Mouse (Mus musculus): ENCODE data around the gene Eps8l1. TPM values are rescaled to one million over a fixed set of nuclear protein-coding genes. Genes with fewer than 3 reads are reported as not detected.

Gene Eps8l1
- polyA plus RNA-seq, 1 experiment = not detected

GRCm38 (mm10) chr7:4440549-4440948 is 19.9 kb upstream of the Eps8l1 start:
- H3K9me3 ChIP-seq (ENCODE audit: control insufficient read depth, low read length) = no peaks in the 10 kb centered on the region
- H3K4me3 ChIP-seq (replicated peaks) = no peak overlapping the region
- TF ChIP-seq GATA1 (IDR thresholded peaks at IDR 0.05; ENCODE audit: low read length) = no peak
- no peak for TF ChIP-seq TAL1 (IDR thresholded peaks at IDR 0.05; ENCODE audit: low read length)
- H3K36me3 ChIP-seq (ENCODE audit: control insufficient read depth) = peaks cover 40% of the 10 kb centered on the region
- H3K4me1 ChIP-seq (ENCODE audit: control insufficient read depth) = peaks cover 11% of the 10 kb centered on the region
- no peaks in the 10 kb centered on the region for H3K27me3 ChIP-seq (ENCODE audit: control insufficient read depth)

- no peaks in the 10 kb centered on the region for H3K9me3 ChIP-seq (ENCODE audit: control insufficient read depth, low read length)
Observed at GRCm38 (mm10) chr7:4445216-4445791, 15.2 kb upstream of the Eps8l1 start, which contains the start of gene Rdh13. Rdh13 (minus strand) TSS chr7:4445649.

GRCm38 (mm10) chr7:4447138-4447537 is 13.3 kb upstream of the Eps8l1 start:
- TF ChIP-seq TAL1 (IDR thresholded peaks at IDR 0.05; ENCODE audit: low read length) (no peak), GATA1 (IDR thresholded peaks at IDR 0.05; ENCODE audit: low read length) (no peak)
- H3K9me3 ChIP-seq (ENCODE audit: control insufficient read depth, low read length) = no peaks in the 10 kb centered on the region
- peaks cover 17% of the 10 kb centered on the region for H3K4me1 ChIP-seq (ENCODE audit: control insufficient read depth)
- no peaks in the 10 kb centered on the region for H3K27me3 ChIP-seq (ENCODE audit: control insufficient read depth)
- H3K4me3 ChIP-seq (replicated peaks) = no peak overlapping the region
- H3K36me3 ChIP-seq (ENCODE audit: control insufficient read depth) = peaks cover 17% of the 10 kb centered on the region

More at GRCm38 (mm10) chr7:4445216-4445791, 15.2 kb upstream of the Eps8l1 start, which contains the start of gene Rdh13:
- Histone ChIP-seq H3K4me1 (ENCODE audit: control insufficient read depth) (peaks cover 17% of the 10 kb centered on the region), H3K27me3 (ENCODE audit: control insufficient read depth) (no peaks in the 10 kb centered on the region), H3K4me3 (replicated peaks) (peak within 1 kb of the TSS; percentile 72), H3K36me3 (ENCODE audit: control insufficient read depth) (peaks cover 28% of the 10 kb centered on the region)
- TF ChIP-seq TAL1 (IDR thresholded peaks at IDR 0.05; ENCODE audit: low read length) = no peak
- TF ChIP-seq GATA1 (IDR thresholded peaks at IDR 0.05; ENCODE audit: low read length) = no peak

GRCm38 (mm10) chr7:4448439-4448838 is 12.0 kb upstream of the Eps8l1 start:
- Histone ChIP-seq H3K4me1 (ENCODE audit: control insufficient read depth) (peaks cover 24% of the 10 kb centered on the region), H3K36me3 (ENCODE audit: control insufficient read depth) (peaks cover 8% of the 10 kb centered on the region), H3K27me3 (ENCODE audit: control insufficient read depth) (no peaks in the 10 kb centered on the region), H3K9me3 (ENCODE audit: control insufficient read depth, low read length) (no peaks in the 10 kb centered on the region), H3K4me3 (replicated peaks) (no peak overlapping the region)
- TF ChIP-seq GATA1 (IDR thresholded peaks at IDR 0.05; ENCODE audit: low read length) = no peak
- TF ChIP-seq TAL1 (IDR thresholded peaks at IDR 0.05; ENCODE audit: low read length) = no peak

DNA sequence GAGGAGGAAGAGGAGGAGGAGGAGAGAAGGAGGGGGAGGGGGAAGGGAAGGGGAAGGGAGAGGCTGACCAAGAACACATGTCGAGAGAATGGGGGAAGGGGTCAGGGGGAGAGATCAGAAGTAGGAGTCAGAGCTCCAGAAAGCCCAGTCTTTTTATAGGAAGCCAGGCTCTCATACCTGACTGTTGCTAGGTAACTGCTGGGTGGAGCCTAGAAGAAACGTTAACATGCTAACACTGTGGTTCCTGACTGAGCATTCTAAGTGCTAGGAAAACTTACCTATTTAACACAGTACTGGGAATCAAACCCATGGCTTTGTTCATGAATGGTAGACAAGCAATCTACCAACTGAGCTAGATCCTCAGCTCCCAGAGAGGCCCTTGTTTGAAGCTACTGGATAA is 11.3 kb upstream of the Eps8l1 start:
- TF ChIP-seq TAL1 (IDR thresholded peaks at IDR 0.05; ENCODE audit: low read length) (no peak), GATA1 (IDR thresholded peaks at IDR 0.05; ENCODE audit: low read length) (no peak)
- no peaks in the 10 kb centered on the region for H3K9me3 ChIP-seq (ENCODE audit: control insufficient read depth, low read length)
- peaks cover 24% of the 10 kb centered on the region for H3K4me1 ChIP-seq (ENCODE audit: control insufficient read depth)
- H3K27me3 ChIP-seq (ENCODE audit: control insufficient read depth) = no peaks in the 10 kb centered on the region
- no peak overlapping the region for H3K4me3 ChIP-seq (replicated peaks)
- no peaks in the 10 kb centered on the region; the same call in 1 of the 2 replicates for H3K36me3 ChIP-seq (ENCODE audit: control insufficient read depth)

GRCm38 (mm10) chr7:4452644-4453043 is 7.8 kb upstream of the Eps8l1 start:
- no peaks in the 10 kb centered on the region for H3K36me3 ChIP-seq (ENCODE audit: control insufficient read depth)
- H3K4me3 ChIP-seq (replicated peaks) = no peak overlapping the region
- no peaks in the 10 kb centered on the region for H3K9me3 ChIP-seq (ENCODE audit: control insufficient read depth, low read length)
- no peaks in the 10 kb centered on the region for H3K27me3 ChIP-seq (ENCODE audit: control insufficient read depth)
- H3K4me1 ChIP-seq (ENCODE audit: control insufficient read depth) = peaks cover 7% of the 10 kb centered on the region
- TF ChIP-seq TAL1 (IDR thresholded peaks at IDR 0.05; ENCODE audit: low read length) (no peak), GATA1 (IDR thresholded peaks at IDR 0.05; ENCODE audit: low read length) (no peak)

GRCm38 (mm10) chr7:4464194-4464824 is 3.8 kb downstream of the Eps8l1 start:
- TF ChIP-seq TAL1 (IDR thresholded peaks at IDR 0.05; ENCODE audit: low read length) (no peak), GATA1 (IDR thresholded peaks at IDR 0.05; ENCODE audit: low read length) (no peak)
- peaks cover 16% of the 10 kb centered on the region for H3K27me3 ChIP-seq (ENCODE audit: control insufficient read depth)
- H3K36me3 ChIP-seq (ENCODE audit: control insufficient read depth) = no peaks in the 10 kb centered on the region

DNA sequence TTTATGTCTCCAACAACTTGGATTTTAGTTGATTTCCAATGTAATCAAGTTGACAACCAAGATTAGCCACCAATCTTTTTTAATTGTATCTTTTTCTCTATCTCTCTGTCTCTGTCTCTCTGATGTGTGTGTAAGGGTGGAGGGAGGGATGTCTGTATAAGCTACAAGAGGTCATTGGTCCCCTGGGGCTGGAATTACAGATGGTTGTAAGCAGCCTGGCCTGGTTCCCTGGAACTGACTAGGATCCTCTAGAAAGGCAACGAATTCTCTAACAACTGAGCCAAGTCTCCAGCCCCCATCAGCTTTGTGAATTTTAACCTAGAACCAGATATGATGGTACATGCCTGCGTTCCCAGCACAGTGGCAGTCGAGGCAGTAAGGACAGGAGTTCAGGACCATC is 7.3 kb downstream of the Eps8l1 start:
- Histone ChIP-seq H3K36me3 (ENCODE audit: control insufficient read depth) (no peaks in the 10 kb centered on the region), H3K9me3 (ENCODE audit: control insufficient read depth, low read length) (no peaks in the 10 kb centered on the region), H3K4me3 (replicated peaks) (no peak overlapping the region), H3K27me3 (ENCODE audit: control insufficient read depth) (peaks cover 51% of the 10 kb centered on the region), H3K4me1 (ENCODE audit: control insufficient read depth) (peaks cover 6% of the 10 kb centered on the region)
- no peak for TF ChIP-seq TAL1 (IDR thresholded peaks at IDR 0.05; ENCODE audit: low read length)
- TF ChIP-seq GATA1 (IDR thresholded peaks at IDR 0.05; ENCODE audit: low read length) = no peak

More at GRCm38 (mm10) chr7:4464194-4464824, 3.8 kb downstream of the Eps8l1 start:
- H3K9me3 ChIP-seq (ENCODE audit: control insufficient read depth, low read length) = no peaks in the 10 kb centered on the region
- H3K4me1 ChIP-seq (ENCODE audit: control insufficient read depth) = no peaks in the 10 kb centered on the region; the same call in 1 of the 2 replicates
- H3K4me3 ChIP-seq (replicated peaks) = no peak overlapping the region

DNA sequence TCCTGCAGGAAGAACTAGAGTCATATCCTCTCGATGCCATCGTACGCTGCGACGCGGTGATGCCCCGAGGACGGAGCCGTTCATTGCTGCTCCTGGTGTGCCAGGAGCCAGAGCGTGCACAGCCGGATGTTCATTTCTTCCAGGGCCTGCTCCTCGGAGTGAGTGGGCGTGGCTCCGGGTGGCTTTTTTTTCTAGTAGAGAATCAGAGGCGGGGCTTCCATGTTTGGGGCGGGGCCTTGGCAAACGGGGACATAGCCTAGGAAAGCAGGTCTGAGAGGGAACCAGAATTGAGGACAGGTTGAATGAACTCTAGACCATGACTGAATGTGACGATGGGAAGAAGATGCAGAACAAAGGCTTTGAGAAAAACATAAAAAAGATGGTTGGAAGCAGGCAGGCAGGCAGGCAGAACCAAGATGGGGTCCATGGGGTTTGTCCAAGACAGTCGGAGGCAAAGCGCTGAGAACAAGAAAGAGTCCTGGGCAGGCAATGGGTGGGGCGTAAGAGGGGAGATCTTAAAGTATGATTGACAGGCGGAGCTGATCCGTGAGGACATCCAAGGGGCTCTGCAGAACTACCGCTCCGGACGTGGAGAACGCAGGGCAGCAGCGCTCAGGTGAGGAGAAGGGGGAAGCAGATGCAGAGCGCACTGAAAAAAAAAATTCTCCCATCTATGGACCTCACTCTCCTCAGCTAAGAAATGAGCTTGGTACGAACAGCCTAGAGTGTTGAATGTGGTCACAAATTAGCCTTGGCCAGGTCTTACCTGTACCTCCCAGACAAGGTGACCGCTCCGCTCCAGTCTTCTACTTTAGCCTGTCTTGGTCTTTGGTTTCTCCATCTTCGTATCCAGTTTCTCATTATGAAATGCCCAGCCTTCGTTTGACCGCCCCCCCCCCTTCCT is 10.1 kb downstream of the Eps8l1 start:
- Histone ChIP-seq H3K4me3 (replicated peaks) (no peak overlapping the region), H3K9me3 (ENCODE audit: control insufficient read depth, low read length) (no peaks in the 10 kb centered on the region), H3K27me3 (ENCODE audit: control insufficient read depth) (peaks cover 70% of the 10 kb centered on the region), H3K4me1 (ENCODE audit: control insufficient read depth) (peaks cover 6% of the 10 kb centered on the region), H3K36me3 (ENCODE audit: control insufficient read depth) (no peaks in the 10 kb centered on the region)
- TF ChIP-seq GATA1 (IDR thresholded peaks at IDR 0.05; ENCODE audit: low read length) (no peak), TAL1 (IDR thresholded peaks at IDR 0.05; ENCODE audit: low read length) (no peak)
